Mouse (Mus musculus) heart, embryonic 16.5 days (tissue): ENCODE results near the gene Tmem183a. TPM values are rescaled to one million over a fixed set of nuclear protein-coding genes. Genes with fewer than 3 reads are reported as not detected.
A peak's percentile ranks its signal among the peaks of the same experiment; 100 is the strongest.

Source experiments
- ATAC-seq: fragments of 200-750 bp; cut with Nextera tagmentation; replicated peaks from 2 replicates; pipeline ENCODE4 v1.8.0; 2017; ENCODE audit warnings: moderate number of reproducible peaks; ENCODE audit not compliant: insufficient read depth, low FRiP score; ENCODE audit errors: extremely low read depth
- H3K27ac ChIP-seq: fragments of 300-500 bp; sonication (generic); 2 replicates; pipeline ENCODE4 v1.5.1; 2014; ENCODE audit warnings: mild to moderate bottlenecking, low read length, control low read depth, moderate library complexity
- H3K27me3 ChIP-seq: fragments of 300-500 bp; sonication (generic); 2 replicates; pipeline ENCODE4 v1.6.1; 2014; ENCODE audit warnings: low read length, mixed read lengths; ENCODE audit not compliant: control insufficient read depth, insufficient read depth
- H3K36me3 ChIP-seq: fragments of 300-500 bp; sonication (generic); 2 replicates; pipeline ENCODE4 v1.6.1; 2014; ENCODE audit not compliant: control insufficient read depth, insufficient read depth
- H3K4me1 ChIP-seq: fragments of 300-500 bp; sonication (generic); 2 replicates; pipeline ENCODE4 v1.6.1; 2014; ENCODE audit warnings: low read length, mixed read lengths; ENCODE audit not compliant: control insufficient read depth, insufficient read depth
- H3K4me2 ChIP-seq: fragments of 300-500 bp; sonication (generic); 2 replicates; pipeline ENCODE4 v1.6.1; 2014; ENCODE audit warnings: low read depth, mild to moderate bottlenecking, control low read depth, low read length
- H3K4me3 ChIP-seq: fragments of 300-500 bp; sonication (generic); 2 replicates; pipeline ENCODE4 v1.5.1; 2014; ENCODE audit warnings: mild to moderate bottlenecking, control low read depth, low read length
- H3K9ac ChIP-seq: fragments of 300-500 bp; sonication (generic); 2 replicates; pipeline ENCODE4 v1.6.1; 2014; ENCODE audit warnings: low read length, control low read depth
- H3K9me3 ChIP-seq: fragments of 300-500 bp; sonication (generic); replicated peaks from 2 replicates; pipeline ENCODE4 v1.6.1; 2016; ENCODE audit warnings: low read length; ENCODE audit not compliant: control insufficient read depth
- WGBS: fragments of 180-500 bp; shearing (Covaris S2); extraction: QIAGEN DNeasy Blood & Tissue Kit; methylation state at CpG from one replicate; pipeline ENCODE4 v1.1.7; 2014; 5-methylcytosine and 5-hydroxymethylcytosine counted together
- polyA plus RNA-seq: library from polyadenylated mRNA; unstranded; fragments of >200 nt; fragmentation: Nextera tagmentation; extraction: Ambion mirVana; gene quantifications from 2 replicates; pipeline ENCODE4 v1.2.1, GENCODE M21; 2015

Tmem183a gene
- polyA plus RNA-seq, 1 experiment from 2014 or later = 60.4 TPM

GRCm38 (mm10) chr1:134360656-134361055 is 1.1 kb downstream of the Tmem183a start:
- Histone ChIP-seq H3K36me3 (peaks cover 29% of the 10 kb centered on the region), H3K4me2 (peak overlapping the region; percentile 92), H3K27ac (no peak overlapping the region), H3K27me3 (no peaks in the 10 kb centered on the region), H3K4me1 (peaks cover 12% of the 10 kb centered on the region), H3K4me3 (peak overlapping the region; percentile 97), H3K9me3 (no peaks in the 10 kb centered on the region), H3K9ac (peak overlapping the region; percentile 97)
- ATAC-seq = no peak
- WGBS = 65% methylated on average over 7 of the region's 7 CpGs

- peaks cover 10% of the 10 kb centered on the region for H3K4me1 ChIP-seq
- H3K27ac ChIP-seq = no peak overlapping the region
- WGBS = 81% methylated on average over 4 of the region's 4 CpGs
These were observed 4.3 kb downstream of the Tmem183a start for GRCm38 (mm10) chr1:134357461-134357860.

GRCm38 (mm10) chr1:134353326-134353725 is 8.5 kb downstream of the Tmem183a start:
- Histone ChIP-seq H3K36me3 (peaks cover 64% of the 10 kb centered on the region), H3K9me3 (no peaks in the 10 kb centered on the region), H3K4me2 (no peak overlapping the region), H3K27ac (no peak overlapping the region), H3K9ac (no peak overlapping the region), H3K27me3 (no peaks in the 10 kb centered on the region), H3K4me3 (no peak overlapping the region), H3K4me1 (no peaks in the 10 kb centered on the region)
- ATAC-seq = no peak
- 94% methylated on average over 2 of the region's 2 CpGs for WGBS

More at GRCm38 (mm10) chr1:134357461-134357860, 4.3 kb downstream of the Tmem183a start:
- Histone ChIP-seq H3K27me3 (no peaks in the 10 kb centered on the region), H3K9me3 (no peaks in the 10 kb centered on the region), H3K9ac (no peak overlapping the region), H3K36me3 (peaks cover 49% of the 10 kb centered on the region), H3K4me3 (no peak overlapping the region), H3K4me2 (no peak overlapping the region)
- no peak for ATAC-seq

- H3K27ac ChIP-seq = no peak overlapping the region
- no peak overlapping the region for H3K4me3 ChIP-seq
- H3K4me1 ChIP-seq = peaks cover 31% of the 10 kb centered on the region
- H3K27me3 ChIP-seq = no peaks in the 10 kb centered on the region
- peaks cover 40% of the 10 kb centered on the region for H3K36me3 ChIP-seq
- H3K4me2 ChIP-seq = no peak overlapping the region
- no peak overlapping the region for H3K9ac ChIP-seq
- H3K9me3 ChIP-seq = no peaks in the 10 kb centered on the region
- WGBS = 79% methylated on average over 9 of the region's 9 CpGs
- ATAC-seq = no peak
These were observed 14.0 kb downstream of the Tmem183a start for GRCm38 (mm10) chr1:134347791-134348190.

GRCm38 (mm10) chr1:134345075-134345474 is 16.7 kb downstream of the Tmem183a start:
- WGBS = 73% methylated on average over 4 of the region's 4 CpGs
- H3K27ac ChIP-seq = peak overlapping the region; percentile 64; the same call in 1 of the 2 replicates
- no peak for ATAC-seq
- no peaks in the 10 kb centered on the region for H3K27me3 ChIP-seq
- H3K4me3 ChIP-seq = peak overlapping the region; percentile 73
- no peaks in the 10 kb centered on the region for H3K9me3 ChIP-seq
- H3K9ac ChIP-seq = no peak overlapping the region
- H3K4me2 ChIP-seq = peak overlapping the region; percentile 87
- peaks cover 16% of the 10 kb centered on the region; the same call in 1 of the 2 replicates for H3K36me3 ChIP-seq
- peaks cover 39% of the 10 kb centered on the region for H3K4me1 ChIP-seq

DNA sequence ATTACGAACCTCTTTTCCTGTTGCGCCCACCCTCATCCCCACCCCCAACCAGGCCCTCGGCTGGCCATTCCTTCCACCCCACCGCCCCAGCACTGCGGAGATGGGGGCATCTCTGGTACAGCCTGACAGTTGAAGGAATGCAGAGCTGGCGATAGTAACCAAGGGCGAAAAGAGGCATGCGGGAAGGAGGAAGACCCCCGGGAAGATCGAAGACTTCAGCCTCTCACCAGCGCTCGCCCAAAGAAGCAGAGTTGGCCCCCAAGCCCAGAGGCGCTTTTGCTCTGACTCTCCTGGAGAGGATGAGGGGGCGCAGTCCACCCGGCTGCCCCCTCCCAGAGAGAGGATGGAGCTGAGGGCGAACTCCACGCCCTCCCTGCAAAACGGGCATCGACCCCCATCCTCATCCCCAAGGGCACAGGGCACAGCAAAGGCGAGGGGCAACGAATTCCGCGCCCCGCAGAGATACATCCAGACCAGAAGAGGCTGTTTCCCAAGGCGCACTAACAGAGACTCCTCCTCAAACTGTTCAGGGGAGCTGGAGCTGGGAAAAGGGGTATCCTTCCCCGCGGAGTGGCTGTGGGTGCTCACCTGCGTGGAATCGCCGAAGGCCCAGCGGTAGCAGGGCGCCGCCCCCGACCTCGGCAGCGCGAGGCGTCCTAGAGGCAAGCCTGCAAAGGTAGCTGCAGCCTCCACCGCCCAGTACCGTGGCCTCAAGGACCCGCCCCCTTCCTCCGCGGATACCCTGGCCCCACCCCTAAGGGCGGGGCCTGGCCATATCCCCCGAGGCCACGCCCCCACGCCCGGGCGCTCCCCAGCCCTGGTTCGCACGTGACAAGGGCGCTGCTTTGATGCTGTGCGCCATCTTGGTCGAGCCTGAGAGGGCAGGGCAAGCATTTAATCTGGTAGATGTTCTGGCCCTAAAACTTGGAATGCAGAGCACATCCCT is 17.5 kb downstream of the Tmem183a start:
- ATAC-seq = peak; percentile 91
- Histone ChIP-seq H3K4me3 (peak overlapping the region; percentile 73), H3K36me3 (peaks cover 9% of the 10 kb centered on the region; the same call in 1 of the 2 replicates), H3K4me1 (peaks cover 44% of the 10 kb centered on the region), H3K9ac (peak overlapping the region; percentile 77), H3K9me3 (no peaks in the 10 kb centered on the region), H3K27ac (peak overlapping the region; percentile 87), H3K4me2 (peak overlapping the region; percentile 87), H3K27me3 (no peaks in the 10 kb centered on the region)
- under 1% methylated on average over 54 of the region's 54 CpGs for WGBS

DNA sequence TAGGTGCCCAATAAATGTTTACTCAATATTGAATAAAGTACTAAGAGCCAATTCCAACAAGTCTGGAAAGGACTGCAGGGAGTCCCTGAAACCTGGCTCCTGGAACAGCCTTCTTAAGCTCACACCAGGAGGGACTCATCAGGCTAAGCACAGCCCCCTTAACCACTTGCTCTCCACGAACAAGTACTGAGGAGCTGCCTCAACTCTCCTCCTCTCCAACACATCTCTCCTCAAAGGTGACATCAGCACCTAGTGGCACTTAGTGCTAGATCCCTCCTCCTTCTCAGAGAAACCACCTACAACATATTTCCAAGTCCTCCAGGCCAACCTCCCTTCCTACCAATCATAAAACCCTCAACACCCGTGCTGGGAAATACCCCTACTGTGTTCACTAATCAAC is 18.2 kb downstream of the Tmem183a start:
- Histone ChIP-seq H3K36me3 (peaks cover 9% of the 10 kb centered on the region; the same call in 1 of the 2 replicates), H3K9me3 (no peaks in the 10 kb centered on the region), H3K4me2 (peak overlapping the region; percentile 87), H3K27me3 (no peaks in the 10 kb centered on the region), H3K27ac (peak overlapping the region; percentile 87), H3K4me1 (peaks cover 49% of the 10 kb centered on the region), H3K9ac (peak overlapping the region; percentile 77), H3K4me3 (peak overlapping the region; percentile 73)
- ATAC-seq = no peak
- WGBS = 8% methylated on average over 2 of the region's 2 CpGs

- Histone ChIP-seq H3K27me3 (no peaks in the 10 kb centered on the region), H3K27ac (peak overlapping the region; percentile 87), H3K4me1 (peaks cover 54% of the 10 kb centered on the region), H3K9ac (peak overlapping the region; percentile 44), H3K4me3 (peak overlapping the region; percentile 26), H3K4me2 (peak overlapping the region; percentile 87), H3K9me3 (no peaks in the 10 kb centered on the region), H3K36me3 (peaks cover 9% of the 10 kb centered on the region; the same call in 1 of the 2 replicates)
- WGBS = 59% methylated on average over 8 of the region's 8 CpGs
- no peak for ATAC-seq
These were observed 18.9 kb downstream of the Tmem183a start for GRCm38 (mm10) chr1:134342781-134343310.

DNA sequence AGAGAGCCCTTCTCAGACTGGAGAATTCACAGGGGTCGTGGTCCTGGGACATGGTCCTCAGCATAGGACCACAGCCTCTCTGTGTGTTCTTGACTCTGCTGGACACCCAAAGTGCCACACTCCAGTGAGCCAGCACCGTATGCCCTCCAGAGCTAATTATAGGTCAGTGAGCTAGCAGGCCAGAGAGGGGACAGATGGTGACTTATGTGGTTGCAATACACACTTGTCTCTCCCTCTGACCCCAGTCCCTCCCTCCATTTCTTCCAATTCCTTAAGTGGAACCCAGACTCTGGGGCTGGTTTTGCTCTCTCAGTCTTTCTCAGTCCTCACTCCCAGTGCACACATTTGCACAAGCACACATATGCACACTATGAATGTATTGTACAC is 19.5 kb downstream of the Tmem183a start:
- H3K9me3 ChIP-seq = no peaks in the 10 kb centered on the region
- peak overlapping the region; percentile 87 for H3K27ac ChIP-seq
- peaks cover 60% of the 10 kb centered on the region for H3K4me1 ChIP-seq
- H3K27me3 ChIP-seq = no peaks in the 10 kb centered on the region
- H3K9ac ChIP-seq = peak overlapping the region; percentile 47
- H3K4me2 ChIP-seq = peak overlapping the region; percentile 87
- H3K4me3 ChIP-seq = peak overlapping the region; percentile 26
- peaks cover 5% of the 10 kb centered on the region; the same call in 1 of the 2 replicates for H3K36me3 ChIP-seq
- WGBS = 33% methylated on average over 2 of the region's 2 CpGs
- ATAC-seq = no peak
